Mouse (Mus musculus): ENCODE measurements around the gene 1700092M07Rik. TPM values are rescaled to one million over a fixed set of nuclear protein-coding genes. Genes with fewer than 3 reads are reported as not detected.

The 1700092M07Rik gene
- 1 to 10 TPM; 1.4 to 1.8 TPM for total RNA-seq (2021)
- long read RNA-seq = 0 reads

DNA sequence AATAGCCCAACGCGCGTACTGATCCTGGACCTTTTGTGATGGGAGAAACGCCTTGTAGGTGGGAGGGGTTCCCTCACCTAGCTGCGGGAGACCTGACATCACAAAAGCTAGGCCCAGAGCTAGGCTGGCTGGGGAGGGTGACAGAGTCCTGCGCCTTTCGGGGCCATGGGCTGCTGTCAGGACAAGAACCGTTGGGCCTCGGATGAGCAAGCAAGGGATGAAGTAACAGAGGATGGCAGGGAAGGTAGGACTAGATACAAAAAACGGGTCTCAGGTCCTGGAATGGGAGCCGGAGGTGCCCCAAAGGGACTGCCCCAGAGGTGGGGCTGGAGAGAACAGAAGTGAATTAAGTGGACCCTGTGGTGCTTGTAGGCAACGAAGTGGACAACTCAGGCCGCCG is at the start of gene 1700092M07Rik:
Gene 1700092M07Rik, plus strand, starts transcription at position 116 of the 400 bp plus-strand sequence.
- DNase-seq (ENCODE audit: low spot score in 2 of 2) = peak in 1 of 2 experiments; percentile 32

GRCm38 (mm10) chr19:8691871-8692539 is 48.5 kb upstream of the 1700092M07Rik start:
- no peak for DNase-seq (ENCODE audit: low spot score in 2 of 2)

DNA sequence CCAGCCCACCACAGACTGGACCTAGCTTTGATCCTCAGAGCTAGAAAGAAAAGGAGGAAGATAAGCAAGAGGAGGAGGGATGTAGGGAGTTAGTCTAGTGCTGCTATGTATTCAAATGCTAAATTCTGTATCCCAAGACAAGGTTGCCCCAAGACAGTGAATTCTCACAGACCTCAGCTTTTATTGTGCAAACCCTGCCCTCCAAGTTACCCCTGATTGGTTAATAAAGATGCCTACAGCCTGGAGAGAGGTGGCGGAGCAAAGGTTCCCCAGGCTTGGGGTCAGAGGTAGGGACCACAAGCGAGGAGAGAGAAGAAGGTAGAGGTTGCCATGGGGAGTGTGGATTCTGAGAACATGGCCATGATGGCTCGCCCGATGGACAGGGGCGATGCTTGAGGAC is 47.8 kb upstream of the 1700092M07Rik start:
- DNase-seq (ENCODE audit: low spot score in 2 of 2) = no peak

- no peak for DNase-seq (ENCODE audit: low spot score in 2 of 2)
Measured at GRCm38 (mm10) chr19:8695330-8695729, 45.2 kb upstream of the 1700092M07Rik start.

DNA sequence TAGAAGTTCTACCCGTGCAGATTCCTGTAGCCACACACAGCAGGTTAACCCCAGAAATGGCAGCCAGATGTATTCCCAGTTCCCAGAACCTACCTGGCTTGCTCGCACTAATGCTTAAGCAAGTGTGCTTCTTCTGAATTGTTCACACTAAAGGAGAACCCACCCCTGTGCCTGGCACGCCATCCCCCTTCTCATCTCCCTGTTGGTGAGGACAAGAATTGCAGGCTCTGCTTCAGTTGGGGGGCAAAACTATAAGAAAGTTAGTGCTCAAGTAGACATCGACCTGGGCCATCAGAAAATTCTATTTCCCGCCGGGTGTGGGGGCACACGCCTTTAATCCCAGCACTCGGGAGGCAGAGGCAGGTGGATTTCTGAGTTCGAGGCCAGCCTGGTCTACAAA is 40.9 kb upstream of the 1700092M07Rik start:
- no peak for DNase-seq (ENCODE audit: low spot score in 2 of 2)

DNA sequence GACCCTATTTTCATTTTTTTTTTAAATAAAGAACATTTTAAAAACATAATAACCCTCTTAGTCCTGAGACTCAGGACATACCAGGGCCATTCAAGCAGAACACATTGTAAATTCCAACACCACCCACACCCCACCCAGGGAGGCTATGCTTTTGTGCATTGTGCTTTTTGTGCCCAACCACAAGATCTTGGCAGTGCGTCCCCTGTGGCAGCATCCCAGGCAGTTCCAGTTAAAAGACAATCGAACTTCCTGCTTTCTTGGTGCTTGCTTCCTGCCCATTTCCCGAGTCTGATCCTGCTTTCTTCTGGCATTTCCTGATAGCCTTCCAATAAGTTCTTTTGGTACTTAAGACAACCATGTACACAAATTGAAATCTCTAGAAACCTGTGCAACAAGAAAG is 38.1 kb upstream of the 1700092M07Rik start:
- no peak for DNase-seq (ENCODE audit: low spot score in 2 of 2)

- DNase-seq (ENCODE audit: low spot score in 2 of 2) = no peak
Measured at GRCm38 (mm10) chr19:8703571-8703970, 36.9 kb upstream of the 1700092M07Rik start.

DNA sequence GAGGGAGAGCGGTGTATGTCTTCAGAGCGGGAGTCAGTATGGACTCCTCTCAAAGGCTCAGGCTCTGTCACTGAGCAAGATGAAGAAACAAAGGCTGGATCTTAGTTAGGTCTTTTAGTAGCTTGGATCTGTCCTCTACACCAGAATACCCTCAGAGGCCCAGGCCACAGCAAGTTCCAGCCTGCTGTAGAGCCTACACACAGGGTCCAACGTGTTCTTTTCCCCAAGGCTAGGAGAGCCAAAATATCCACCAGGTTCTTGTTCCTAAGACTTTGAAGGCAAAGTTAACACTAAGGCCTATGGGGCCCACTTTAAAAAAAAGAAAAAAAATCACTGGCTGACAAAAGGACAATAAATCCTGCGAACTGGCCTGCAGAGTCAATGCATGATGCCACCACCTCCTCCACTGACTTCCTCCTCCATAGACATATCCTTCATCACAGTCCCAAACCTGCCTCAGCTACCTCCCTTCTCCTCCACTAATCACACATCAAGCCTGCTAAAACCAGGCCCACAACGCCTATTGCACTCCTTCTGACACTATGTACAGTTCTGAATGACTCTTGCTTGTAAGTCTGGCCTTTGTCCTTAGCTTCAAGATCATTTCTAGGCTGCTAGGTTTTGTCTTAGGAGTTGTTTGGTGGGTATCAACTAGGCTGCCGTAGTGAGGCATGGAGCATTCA is 35.4 kb upstream of the 1700092M07Rik start:
- DNase-seq (ENCODE audit: low spot score in 2 of 2) = no peak

- no peak for DNase-seq (ENCODE audit: low spot score in 2 of 2)
Measured at GRCm38 (mm10) chr19:8706132-8706667, 34.3 kb upstream of the 1700092M07Rik start.

GRCm38 (mm10) chr19:8706930-8707329 is 33.6 kb upstream of the 1700092M07Rik start:
- no peak for DNase-seq (ENCODE audit: low spot score in 2 of 2)

DNA sequence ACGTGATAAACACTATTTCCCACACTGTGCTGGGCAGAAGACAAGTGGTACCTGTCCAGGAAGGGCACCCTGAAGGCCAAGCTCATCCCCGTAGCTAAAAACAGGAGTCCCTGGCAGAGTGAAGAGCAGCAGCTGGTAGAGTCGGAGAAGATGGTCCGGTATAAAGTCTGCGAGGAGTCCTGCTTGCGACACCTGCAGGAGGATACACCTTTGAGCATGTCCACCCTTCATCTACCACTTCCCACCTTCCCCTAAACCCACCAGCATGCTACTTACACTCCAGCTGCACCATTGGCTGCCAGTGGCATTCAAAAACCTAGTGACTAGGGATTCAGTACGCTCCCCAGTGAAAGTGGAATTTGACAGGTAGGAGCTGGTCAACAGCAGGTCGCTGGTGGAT is 31.6 kb upstream of the 1700092M07Rik start:
- DNase-seq (ENCODE audit: low spot score in 2 of 2) = no peak

DNA sequence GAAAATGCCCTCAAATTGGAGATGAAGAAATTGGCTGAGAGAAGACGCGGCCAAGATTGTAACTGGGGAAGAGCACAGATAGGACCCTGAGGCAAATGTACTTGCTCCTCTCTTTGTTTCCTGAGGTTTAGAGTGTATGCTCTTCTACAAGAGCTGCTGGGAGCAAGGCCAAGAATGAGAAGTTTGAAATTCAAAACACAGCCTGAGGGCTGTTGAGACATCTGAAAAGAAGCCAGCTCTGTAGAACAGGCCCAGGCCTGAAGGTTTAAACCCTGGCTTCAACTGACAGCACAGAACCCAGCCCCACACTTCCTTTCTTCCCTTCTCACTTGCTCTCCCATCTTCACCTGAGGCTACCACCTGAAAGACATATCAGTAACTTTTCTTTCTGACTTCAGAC is 30.5 kb upstream of the 1700092M07Rik start:
- no peak for DNase-seq (ENCODE audit: low spot score in 2 of 2)

DNA sequence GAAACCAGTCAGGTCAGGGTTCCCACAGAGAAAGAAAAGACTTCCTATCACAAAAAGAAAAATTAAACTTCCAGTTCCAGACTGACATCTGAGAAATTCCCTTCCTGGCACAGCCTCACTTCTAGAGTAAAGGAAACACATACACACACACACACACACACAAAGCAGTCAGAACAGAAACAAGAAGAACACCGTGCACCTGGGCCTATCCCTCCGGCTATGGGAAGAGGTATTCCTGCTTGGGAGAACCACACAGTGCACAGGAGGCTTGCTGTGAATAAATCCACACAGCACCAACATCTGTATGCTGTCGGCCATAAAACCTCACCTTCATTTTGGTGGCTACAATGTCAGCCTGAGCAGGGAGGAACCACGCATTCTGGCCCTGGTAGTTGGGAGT is 29.0 kb upstream of the 1700092M07Rik start:
- no peak for DNase-seq (ENCODE audit: low spot score in 2 of 2)

DNA sequence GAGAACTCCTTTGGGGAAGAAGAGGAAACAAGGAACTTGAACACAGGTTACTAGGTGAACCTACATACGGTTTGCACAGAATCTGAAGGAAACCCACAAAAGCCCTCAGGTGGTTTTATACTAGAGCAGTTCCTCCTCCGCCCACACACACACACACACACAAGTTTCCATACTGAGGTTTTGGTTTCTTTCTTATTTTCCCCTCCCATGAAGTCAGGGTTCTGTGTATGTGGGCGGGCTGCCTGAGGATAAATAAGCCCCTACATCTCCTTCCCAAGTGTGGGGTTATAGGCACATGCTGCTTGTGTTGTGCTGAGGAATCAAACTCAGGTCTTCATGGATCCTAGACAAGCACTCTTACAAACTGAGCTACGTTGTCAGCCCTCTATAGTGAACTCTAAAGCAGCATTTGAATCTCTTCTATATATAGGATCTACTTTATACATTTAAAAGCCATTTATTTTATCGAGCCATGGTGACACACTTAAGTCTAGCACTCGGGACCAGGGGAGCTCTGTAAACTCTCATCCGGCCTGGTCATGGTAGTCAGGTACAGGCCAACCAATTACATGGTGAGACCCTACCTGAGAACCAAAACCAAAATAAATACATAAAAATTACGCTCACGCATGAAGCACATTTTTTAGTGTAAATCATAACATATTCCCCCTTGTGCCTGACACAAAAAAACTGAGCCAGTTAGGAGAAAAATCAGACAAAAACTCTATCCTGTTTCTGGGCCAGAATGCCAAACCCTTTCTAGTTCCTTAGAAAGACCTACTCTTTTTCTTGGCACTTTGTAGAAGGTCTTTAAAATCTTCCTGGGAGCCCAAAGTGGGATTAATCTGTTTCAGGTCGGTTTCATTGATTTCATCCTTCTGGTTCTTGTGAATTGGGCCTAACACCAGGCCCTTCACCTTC is 28.3 kb upstream of the 1700092M07Rik start:
- DNase-seq (ENCODE audit: low spot score in 2 of 2) = no peak

- peak; percentile 67 to 76 for DNase-seq (ENCODE audit: low spot score in 2 of 2)
Measured at GRCm38 (mm10) chr19:8712870-8713305, 27.6 kb upstream of the 1700092M07Rik start.

DNA sequence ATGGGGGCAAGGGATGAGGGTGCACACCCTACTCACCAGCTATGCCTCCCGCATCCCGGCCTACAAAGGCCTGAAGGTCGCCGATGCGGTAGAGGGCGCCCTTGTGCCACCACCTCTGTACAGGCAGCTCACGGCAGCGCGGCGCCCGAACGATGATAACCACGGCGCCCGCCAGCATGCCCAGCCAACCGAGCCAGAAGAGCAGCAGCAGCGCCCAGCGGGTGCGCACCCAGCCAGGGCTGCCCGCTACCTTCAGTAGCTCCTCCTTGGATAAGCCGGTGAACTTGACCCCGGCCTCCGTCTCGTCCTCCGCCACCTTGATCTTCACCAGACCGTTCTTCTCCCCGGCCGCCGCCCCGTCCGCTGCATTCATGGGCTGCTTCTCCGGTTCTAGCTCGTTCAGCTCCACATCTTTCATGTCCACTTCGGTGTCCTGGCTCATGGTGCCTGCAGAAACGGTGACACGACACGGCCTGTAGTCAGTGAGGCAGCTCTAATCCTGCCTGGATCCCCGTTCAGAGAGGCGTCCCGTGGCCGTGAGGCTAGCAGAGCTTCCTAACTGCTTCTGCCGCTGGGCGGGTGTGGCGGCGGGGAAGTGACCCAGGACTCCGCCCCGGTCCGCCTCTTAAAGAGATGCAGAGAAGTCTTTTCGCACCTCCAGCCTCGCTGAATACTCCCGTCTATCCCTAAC is 27.1 kb upstream of the 1700092M07Rik start:
- peak; percentile 94 to 97 for DNase-seq (ENCODE audit: low spot score in 2 of 2)

- no peak for DNase-seq (ENCODE audit: low spot score in 2 of 2)
Measured at GRCm38 (mm10) chr19:8713997-8714652, 26.4 kb upstream of the 1700092M07Rik start.

DNA sequence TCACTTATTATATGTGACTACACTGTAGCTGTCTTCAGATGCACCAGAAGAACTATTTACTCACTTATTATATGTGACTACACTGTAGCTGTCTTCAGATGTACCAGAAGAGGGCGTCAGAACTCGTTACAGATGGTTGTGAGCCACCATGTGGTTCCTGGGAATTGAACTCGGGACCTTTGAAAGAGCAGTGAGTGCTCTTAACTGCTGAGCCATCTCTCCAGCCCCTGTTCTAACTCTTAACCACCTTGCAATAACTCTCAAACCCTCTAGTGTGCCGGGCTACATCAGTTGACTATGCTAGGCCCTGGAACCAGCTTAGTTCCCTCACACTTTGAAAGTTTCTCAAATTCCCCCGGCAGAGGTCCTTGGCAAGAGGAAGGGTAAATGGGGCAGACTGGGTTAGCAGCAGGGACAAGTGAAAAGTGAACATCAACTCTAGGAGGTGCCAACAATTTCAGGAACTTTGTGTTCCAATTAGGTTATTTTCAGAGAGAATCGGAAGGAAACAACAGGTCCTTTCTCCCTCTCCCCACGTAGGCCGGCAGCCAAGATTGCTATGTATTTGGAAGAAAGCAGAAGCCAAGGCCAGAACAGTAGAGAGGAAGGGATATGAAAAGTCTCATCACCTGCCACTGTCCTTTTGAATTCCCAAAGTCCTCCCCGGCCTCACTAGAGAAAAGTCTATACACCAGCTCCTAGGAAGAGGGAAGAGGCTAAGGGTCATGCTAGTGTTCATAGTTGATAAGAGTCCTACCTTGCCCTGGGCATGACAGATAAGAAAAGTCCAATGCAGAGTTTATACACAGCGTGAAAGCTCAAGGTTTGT is 25.7 kb upstream of the 1700092M07Rik start:
- no peak for DNase-seq (ENCODE audit: low spot score in 2 of 2)
